Mouse (Mus musculus): ENCODE results near the gene Plrg1. TPM values are rescaled to one million over a fixed set of nuclear protein-coding genes. Genes with fewer than 3 reads are reported as not detected.

Gene Plrg1
- total RNA-seq, 2 experiments from 2014 or later, result 22.8 to 23.0 TPM

GRCm38 (mm10) chr3:83057046-83057445, 1.7 kb downstream of the Plrg1 start:
- DNase-seq, result no peak
- Histone ChIP-seq H3K27ac (no peak overlapping the region), H3K4me3 (no peak overlapping the region)
- intact Hi-C loops (cut with DNase I), result no loop called here
- TF ChIP-seq CTCF (IDR thresholded peaks at IDR 0.05), result no peak

GRCm38 (mm10) chr3:83067920-83068319, 12.6 kb downstream of the Plrg1 start:
- Histone ChIP-seq H3K27ac (no peak overlapping the region), H3K4me3 (no peak overlapping the region)
- intact Hi-C loops (cut with DNase I), result no loop called here
- TF ChIP-seq CTCF (IDR thresholded peaks at IDR 0.05), result no peak
- no peak for DNase-seq

- intact Hi-C loops (cut with DNase I), result no loop called here
- no peak for DNase-seq
- no peak for TF ChIP-seq CTCF (IDR thresholded peaks at IDR 0.05)
Observed at GRCm38 (mm10) chr3:83068869-83069268, 13.5 kb downstream of the Plrg1 start.

GRCm38 (mm10) chr3:83070231-83070630, 14.9 kb downstream of the Plrg1 start:
- no peak for DNase-seq
- no peak overlapping the region for H3K27ac ChIP-seq
- intact Hi-C loops (cut with DNase I), result no loop called here
- no peak for TF ChIP-seq CTCF (IDR thresholded peaks at IDR 0.05)
- H3K4me3 ChIP-seq, result no peak overlapping the region

More at GRCm38 (mm10) chr3:83068869-83069268, 13.5 kb downstream of the Plrg1 start:
- Histone ChIP-seq H3K27ac (no peak overlapping the region), H3K4me3 (no peak overlapping the region)

GRCm38 (mm10) chr3:83076563-83076962, 21.2 kb downstream of the Plrg1 start:
- no peak for TF ChIP-seq CTCF (IDR thresholded peaks at IDR 0.05)
- DNase-seq, result peak; percentile 48
- Histone ChIP-seq H3K27ac (no peak overlapping the region), H3K4me3 (no peak overlapping the region)
- intact Hi-C loops (cut with DNase I), result no loop called here

- H3K4me3 ChIP-seq, result peak overlapping the region; percentile 61
- DNase-seq, result peak; percentile 52
- TF ChIP-seq CTCF (IDR thresholded peaks at IDR 0.05), result no peak; the same call in 1 of the 2 replicates
- H3K27ac ChIP-seq, result no peak overlapping the region
- intact Hi-C loops (cut with DNase I), result loop anchor here (1.0 kb wide), 1 partner anchor 81 kb away; no protein-coding TSS in a partner anchor
Observed at GRCm38 (mm10) chr3:83080567-83081055, 25.3 kb downstream of the Plrg1 start.

- no peak for DNase-seq
Observed at GRCm38 (mm10) chr3:83097586-83097985, 42.3 kb downstream of the Plrg1 start.

GRCm38 (mm10) chr3:83098546-83099034, 43.3 kb downstream of the Plrg1 start:
- peak; percentile 24 for DNase-seq
- Histone ChIP-seq H3K4me3 (peak overlapping the region; percentile 62), H3K27ac (peak overlapping the region; percentile 38; the same call in 1 of the 2 replicates)
- no peak for TF ChIP-seq CTCF (IDR thresholded peaks at IDR 0.05)
- intact Hi-C loops (cut with DNase I), result no loop called here

More at GRCm38 (mm10) chr3:83097586-83097985, 42.3 kb downstream of the Plrg1 start:
- H3K27ac ChIP-seq, result no peak overlapping the region
- H3K4me3 ChIP-seq, result no peak overlapping the region
- no peak for TF ChIP-seq CTCF (IDR thresholded peaks at IDR 0.05)
- intact Hi-C loops (cut with DNase I), result no loop called here

- no peak for DNase-seq
- intact Hi-C loops (cut with DNase I), result no loop called here
- Histone ChIP-seq H3K27ac (no peak overlapping the region; the same call in 1 of the 2 replicates), H3K4me3 (peak overlapping the region; percentile 62)
- TF ChIP-seq CTCF (IDR thresholded peaks at IDR 0.05), result no peak
Observed at GRCm38 (mm10) chr3:83099139-83099538, 43.8 kb downstream of the Plrg1 start.

- intact Hi-C loops (cut with DNase I), result no loop called here
- TF ChIP-seq CTCF (IDR thresholded peaks at IDR 0.05), result no peak
- no peak overlapping the region for H3K27ac ChIP-seq
- no peak for DNase-seq
- H3K4me3 ChIP-seq, result no peak overlapping the region
Observed at GRCm38 (mm10) chr3:83099651-83100050, 44.3 kb downstream of the Plrg1 start.

GRCm38 (mm10) chr3:83102286-83102685, 47.0 kb downstream of the Plrg1 start:
- intact Hi-C loops (cut with DNase I), result no loop called here
- no peak overlapping the region for H3K4me3 ChIP-seq
- TF ChIP-seq CTCF (IDR thresholded peaks at IDR 0.05), result no peak
- no peak overlapping the region for H3K27ac ChIP-seq
- DNase-seq, result no peak

GRCm38 (mm10) chr3:83110163-83110562, 54.8 kb downstream of the Plrg1 start:
- intact Hi-C loops (cut with DNase I), result loop anchor here (5.0 kb wide), 1 partner anchor 112 kb away; no protein-coding TSS in a partner anchor
- Histone ChIP-seq H3K4me3 (no peak overlapping the region), H3K27ac (no peak overlapping the region)
- peak; percentile 77 for TF ChIP-seq CTCF (IDR thresholded peaks at IDR 0.05)
- no peak for DNase-seq

GRCm38 (mm10) chr3:83111485-83112261, 56.4 kb downstream of the Plrg1 start:
- no peak for TF ChIP-seq CTCF (IDR thresholded peaks at IDR 0.05)
- DNase-seq, result no peak
- intact Hi-C loops (cut with DNase I), result loop anchor here (5.0 kb wide), 1 partner anchor 111 kb away; no protein-coding TSS in a partner anchor

More at GRCm38 (mm10) chr3:83111485-83112261, 56.4 kb downstream of the Plrg1 start:
- H3K4me3 ChIP-seq, result no peak overlapping the region
- no peak overlapping the region for H3K27ac ChIP-seq

All from gastrocnemius, adult 2 months (tissue).